Mouse (Mus musculus) forebrain, embryonic 12.5 days (tissue): ENCODE data around the gene Sytl3. TPM values are rescaled to one million over a fixed set of nuclear protein-coding genes. Genes with fewer than 3 reads are reported as not detected.

Source experiments
- ATAC-seq: fragments of 200-750 bp; cut with Nextera tagmentation; 2 replicates; pipeline ENCODE4 v1.8.0; 2017; ENCODE audit warnings: moderate TSS enrichment; ENCODE audit not compliant: low FRiP score
- H3K27ac ChIP-seq: fragments of 300-500 bp; sonication (generic); 2 replicates; pipeline ENCODE4 v1.5.1; 2016; ENCODE audit warnings: mild to moderate bottlenecking
- H3K27me3 ChIP-seq: fragments of 300-500 bp; sonication (generic); 2 replicates; pipeline ENCODE4 v1.6.1; 2016; ENCODE audit warnings: mild to moderate bottlenecking
- H3K36me3 ChIP-seq: fragments of 300-500 bp; sonication (generic); replicated peaks from 2 replicates; pipeline ENCODE4 v1.6.1; 2016; ENCODE audit warnings: mild to moderate bottlenecking
- H3K4me1 ChIP-seq: fragments of 300-500 bp; sonication (generic); 2 replicates; pipeline ENCODE4 v1.6.1; 2016
- H3K4me2 ChIP-seq: fragments of 300-500 bp; sonication (generic); 2 replicates; pipeline ENCODE4 v1.6.1; 2016; ENCODE audit warnings: mild to moderate bottlenecking, moderate library complexity
- H3K4me3 ChIP-seq: fragments of 300-500 bp; sonication (generic); replicated peaks from 2 replicates; pipeline ENCODE4 v1.5.1; 2016; ENCODE audit warnings: mild to moderate bottlenecking
- H3K9ac ChIP-seq: fragments of 300-500 bp; sonication (generic); 2 replicates; pipeline ENCODE4 v1.6.1; 2016; ENCODE audit warnings: mild to moderate bottlenecking
- H3K9me3 ChIP-seq: fragments of 300-500 bp; sonication (generic); 2 replicates; pipeline ENCODE4 v1.6.1; 2016
- WGBS: fragments of 180-500 bp; shearing (Covaris S2); methylation state at CpG from one replicate; pipeline ENCODE4 v1.1.7; 2016; 5-methylcytosine and 5-hydroxymethylcytosine counted together
- polyA plus RNA-seq: library from polyadenylated mRNA; unstranded; fragments of >200 nt; fragmentation: Nextera tagmentation; extraction: Ambion mirVana; gene quantifications from 2 replicates; pipeline ENCODE4 v1.2.1, GENCODE M21; 2016

The Sytl3 gene
- polyA plus RNA-seq, 1 experiment from 2014 or later: 0.51 TPM

- Histone ChIP-seq H3K4me2 (no peak overlapping the region), H3K4me1 (peaks cover 74% of the 10 kb centered on the region), H3K4me3 (no peak overlapping the region), H3K9ac (no peak overlapping the region), H3K27me3 (no peaks in the 10 kb centered on the region), H3K36me3 (peaks cover 66% of the 10 kb centered on the region), H3K9me3 (no peaks in the 10 kb centered on the region), H3K27ac (0 out of 2 replicates have a peak overlapping the region, but pooled peaks have one; percentile 71)
- ATAC-seq: no peak
- WGBS: 87% methylated on average over 11 of the region's 11 CpGs
Observed at GRCm38 (mm10) chr17:6743787-6744239, 84.9 kb downstream of the Sytl3 start.

- peaks cover 66% of the 10 kb centered on the region for H3K36me3 ChIP-seq
- WGBS: 61% methylated on average over 9 of the region's 9 CpGs
Observed at GRCm38 (mm10) chr17:6744366-6744765, 85.5 kb downstream of the Sytl3 start.

DNA sequence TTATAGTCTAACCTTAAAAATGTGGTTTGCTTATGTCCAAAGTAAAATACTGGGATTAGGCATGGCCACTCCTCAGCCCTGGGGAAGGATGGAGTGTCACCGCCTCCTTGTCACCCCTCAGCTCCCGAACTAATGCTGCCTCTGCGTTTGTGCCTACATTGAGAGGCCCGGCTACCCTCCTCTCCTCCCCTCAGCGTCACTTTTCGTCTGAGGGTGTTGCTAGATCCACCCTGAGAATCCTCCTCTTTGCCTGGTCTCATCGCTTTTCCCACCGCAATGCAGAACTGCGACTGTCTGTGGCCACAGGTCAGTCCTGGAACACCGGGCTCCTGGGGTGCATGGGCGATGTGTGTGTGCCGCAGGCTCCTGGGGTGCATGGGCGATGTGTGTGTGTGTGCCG lies 86.0 kb downstream of the Sytl3 start:
- H3K4me1 ChIP-seq: peaks cover 74% of the 10 kb centered on the region
- H3K27me3 ChIP-seq: no peaks in the 10 kb centered on the region
- H3K9ac ChIP-seq: no peak overlapping the region
- peaks cover 62% of the 10 kb centered on the region for H3K36me3 ChIP-seq
- H3K27ac ChIP-seq: peak overlapping the region; percentile 71
- H3K4me3 ChIP-seq: no peak overlapping the region
- WGBS: 91% methylated on average over 14 of the region's 14 CpGs
- H3K4me2 ChIP-seq: no peak overlapping the region
- ATAC-seq: no peak
- no peaks in the 10 kb centered on the region for H3K9me3 ChIP-seq

More at GRCm38 (mm10) chr17:6744366-6744765, 85.5 kb downstream of the Sytl3 start:
- peaks cover 74% of the 10 kb centered on the region for H3K4me1 ChIP-seq
- H3K27me3 ChIP-seq: no peaks in the 10 kb centered on the region
- peak overlapping the region; percentile 71; the same call in 1 of the 2 replicates for H3K27ac ChIP-seq
- no peak overlapping the region for H3K9ac ChIP-seq
- H3K4me2 ChIP-seq: no peak overlapping the region
- H3K9me3 ChIP-seq: no peaks in the 10 kb centered on the region
- no peak for ATAC-seq
- no peak overlapping the region for H3K4me3 ChIP-seq

DNA sequence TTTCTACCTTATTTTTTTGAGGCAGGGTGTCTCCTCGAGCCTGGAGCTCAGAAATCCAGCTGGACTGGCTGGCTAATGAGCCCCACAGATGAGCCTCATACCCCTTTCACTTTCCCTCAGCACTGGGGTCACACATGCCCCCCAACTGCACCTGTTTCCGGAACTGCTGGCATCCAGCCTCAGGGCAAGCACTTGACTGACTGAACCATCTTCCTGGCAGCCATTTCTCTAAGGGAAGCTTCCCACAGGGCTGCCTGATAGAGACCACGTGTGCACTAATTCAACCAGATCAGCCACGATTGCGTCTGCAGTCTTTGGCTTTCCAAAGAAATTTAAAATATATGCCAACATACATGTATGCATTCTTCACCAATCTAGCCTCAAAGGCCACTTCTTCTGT lies 86.6 kb downstream of the Sytl3 start:
- Histone ChIP-seq H3K4me3 (no peak overlapping the region), H3K27me3 (no peaks in the 10 kb centered on the region), H3K9me3 (no peaks in the 10 kb centered on the region), H3K9ac (no peak overlapping the region), H3K27ac (peak overlapping the region; percentile 71), H3K36me3 (peaks cover 65% of the 10 kb centered on the region), H3K4me2 (no peak overlapping the region), H3K4me1 (peaks cover 69% of the 10 kb centered on the region)
- ATAC-seq: no peak
- 61% methylated on average over 5 of the region's 5 CpGs for WGBS

- peaks cover 65% of the 10 kb centered on the region for H3K36me3 ChIP-seq
- no peak overlapping the region for H3K4me2 ChIP-seq
Observed at GRCm38 (mm10) chr17:6745975-6746374, 87.1 kb downstream of the Sytl3 start.

DNA sequence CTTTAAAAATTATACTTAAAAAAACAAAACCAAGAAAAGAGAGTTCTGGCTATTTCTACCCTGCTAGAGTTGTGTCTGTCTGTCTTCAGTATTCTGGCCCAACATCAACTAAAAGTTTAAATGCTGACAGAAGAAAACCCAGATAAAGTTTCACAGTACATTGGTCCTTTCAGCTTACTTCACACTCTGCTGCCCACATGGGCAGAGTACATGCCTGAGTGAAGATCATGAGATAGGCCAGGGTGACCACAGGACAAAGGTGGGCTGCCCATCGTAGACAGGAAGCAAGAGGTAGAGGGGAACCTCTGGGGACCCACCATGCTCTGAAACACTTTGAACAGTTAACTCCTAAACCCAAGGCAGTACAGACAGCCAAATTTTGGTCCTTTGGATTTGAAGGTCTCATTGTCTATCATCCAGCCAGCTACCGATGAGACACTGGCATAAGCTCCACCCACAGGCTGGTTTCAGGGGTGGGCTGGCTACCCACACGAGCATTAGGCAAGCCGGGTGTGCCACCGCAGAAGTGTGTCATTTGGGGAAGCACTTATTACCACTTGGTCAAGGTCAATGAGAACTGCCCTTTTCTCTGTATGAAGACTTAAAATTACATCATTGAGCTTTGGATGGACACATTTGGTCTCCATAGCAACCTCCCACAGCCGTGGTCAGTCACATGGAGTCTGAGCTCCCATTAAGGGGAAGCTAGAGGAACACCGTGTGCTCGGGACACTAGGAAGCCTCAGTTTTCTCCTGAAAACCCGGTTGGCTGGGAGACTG lies 87.7 kb downstream of the Sytl3 start:
- Histone ChIP-seq H3K9ac (no peak overlapping the region), H3K27me3 (no peaks in the 10 kb centered on the region), H3K4me1 (peaks cover 58% of the 10 kb centered on the region), H3K36me3 (peaks cover 65% of the 10 kb centered on the region), H3K9me3 (no peaks in the 10 kb centered on the region), H3K4me2 (no peak overlapping the region), H3K4me3 (no peak overlapping the region), H3K27ac (peak overlapping the region; percentile 71)
- ATAC-seq: no peak
- 77% methylated on average over 9 of the region's 9 CpGs for WGBS

More at GRCm38 (mm10) chr17:6745975-6746374, 87.1 kb downstream of the Sytl3 start:
- H3K27me3 ChIP-seq: no peaks in the 10 kb centered on the region
- WGBS: 30% methylated on average over 9 of the region's 9 CpGs
- ATAC-seq: peak; percentile 63; the same call in 1 of the 2 replicates
- no peak overlapping the region for H3K9ac ChIP-seq
- H3K27ac ChIP-seq: peak overlapping the region; percentile 71
- no peaks in the 10 kb centered on the region for H3K9me3 ChIP-seq
- no peak overlapping the region for H3K4me3 ChIP-seq
- peaks cover 64% of the 10 kb centered on the region for H3K4me1 ChIP-seq

DNA sequence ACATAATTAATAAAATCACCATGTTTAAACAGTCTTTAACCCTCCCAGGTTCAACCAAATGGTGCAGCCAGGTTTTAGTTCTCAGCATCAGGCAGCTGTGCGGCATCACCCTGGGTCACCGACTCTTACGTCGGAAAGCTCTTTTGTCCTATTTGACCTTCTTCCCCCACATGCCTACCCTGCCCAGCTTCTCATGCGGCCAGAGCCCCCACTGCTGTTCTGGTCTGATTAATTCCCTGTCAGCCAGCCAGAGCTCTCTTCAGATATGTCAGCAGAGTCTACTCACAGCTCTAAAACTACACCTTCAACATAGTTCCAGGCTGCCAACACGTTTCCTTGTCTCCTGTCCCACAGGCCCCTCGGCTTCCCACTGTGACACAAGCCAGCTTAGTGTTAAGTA lies 88.6 kb downstream of the Sytl3 start:
- no peak overlapping the region for H3K4me3 ChIP-seq
- peaks cover 53% of the 10 kb centered on the region for H3K4me1 ChIP-seq
- no peaks in the 10 kb centered on the region for H3K27me3 ChIP-seq
- H3K4me2 ChIP-seq: no peak overlapping the region
- no peak overlapping the region for H3K27ac ChIP-seq
- no peak for ATAC-seq
- no peak overlapping the region for H3K9ac ChIP-seq
- H3K9me3 ChIP-seq: no peaks in the 10 kb centered on the region
- peaks cover 62% of the 10 kb centered on the region for H3K36me3 ChIP-seq
- WGBS: 51% methylated on average over 7 of the region's 7 CpGs

GRCm38 (mm10) chr17:6748779-6749464 lies 90.0 kb downstream of the Sytl3 start:
- ATAC-seq: no peak
- no peaks in the 10 kb centered on the region for H3K27me3 ChIP-seq
- H3K27ac ChIP-seq: peak overlapping the region; percentile 19; the same call in 1 of the 2 replicates
- no peaks in the 10 kb centered on the region for H3K9me3 ChIP-seq
- no peak overlapping the region for H3K9ac ChIP-seq
- peaks cover 63% of the 10 kb centered on the region for H3K36me3 ChIP-seq
- no peak overlapping the region for H3K4me3 ChIP-seq
- WGBS: 93% methylated on average over 17 of the region's 17 CpGs
- H3K4me1 ChIP-seq: peaks cover 52% of the 10 kb centered on the region
- no peak overlapping the region for H3K4me2 ChIP-seq

DNA sequence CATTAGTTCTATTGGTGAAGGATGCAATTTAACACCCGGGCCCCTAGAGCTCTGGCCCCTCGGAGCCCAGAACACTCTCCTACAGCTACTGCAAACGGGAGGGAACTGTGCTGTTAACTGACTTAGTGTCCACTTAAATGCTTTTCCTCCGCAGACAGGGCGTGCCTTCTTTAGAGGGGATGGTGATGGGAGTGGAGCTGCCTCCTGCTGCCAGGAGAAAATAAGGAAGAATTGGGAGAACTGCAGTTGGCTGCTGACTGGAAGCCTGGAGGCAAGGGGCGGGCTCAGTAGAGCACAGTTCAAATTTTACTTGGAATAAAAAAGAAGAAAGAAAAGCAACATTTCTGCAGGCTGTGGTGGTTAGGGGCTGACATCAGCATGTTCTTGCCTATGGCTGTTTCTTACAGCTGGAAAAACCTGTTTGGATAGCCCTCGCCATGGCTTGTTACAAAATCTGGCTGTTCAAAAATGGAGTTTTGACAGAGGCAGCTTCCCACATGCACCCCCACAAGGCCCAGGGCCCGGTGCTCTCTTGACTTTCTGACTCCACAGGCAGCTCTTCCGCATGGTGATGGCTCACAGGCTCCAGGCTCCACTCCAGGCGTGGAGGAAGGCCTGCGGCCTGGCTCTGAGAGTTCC lies 92.4 kb downstream of the Sytl3 start:
- Histone ChIP-seq H3K9ac (no peak overlapping the region), H3K4me1 (peaks cover 28% of the 10 kb centered on the region), H3K27me3 (no peaks in the 10 kb centered on the region), H3K36me3 (peaks cover 62% of the 10 kb centered on the region), H3K4me2 (no peak overlapping the region), H3K27ac (no peak overlapping the region), H3K4me3 (no peak overlapping the region), H3K9me3 (no peaks in the 10 kb centered on the region)
- 85% methylated on average over 11 of the region's 11 CpGs for WGBS
- no peak for ATAC-seq

DNA sequence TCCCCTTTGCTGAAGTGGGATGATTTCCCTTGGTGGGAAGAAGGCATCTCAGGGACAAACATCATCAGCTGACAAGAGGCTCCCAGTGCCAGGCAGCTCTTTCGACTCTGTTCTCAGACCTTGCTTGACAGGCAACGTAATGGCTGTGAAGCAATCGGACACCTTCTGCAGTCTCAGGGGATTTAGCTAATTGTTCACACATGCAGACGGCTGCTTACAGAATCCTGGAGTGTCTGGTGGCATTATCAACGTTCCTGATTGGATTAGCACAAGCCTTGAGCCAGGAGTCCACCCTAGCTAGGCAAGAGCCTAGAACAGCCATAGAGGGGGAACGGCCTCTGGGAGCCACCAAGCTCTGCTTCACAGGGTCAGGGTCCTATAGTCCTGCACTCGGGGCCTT lies 93.5 kb downstream of the Sytl3 start:
- H3K27me3 ChIP-seq: no peaks in the 10 kb centered on the region
- no peak overlapping the region for H3K27ac ChIP-seq
- ATAC-seq: no peak
- no peaks in the 10 kb centered on the region for H3K9me3 ChIP-seq
- H3K4me3 ChIP-seq: no peak overlapping the region
- H3K9ac ChIP-seq: no peak overlapping the region
- no peak overlapping the region for H3K4me2 ChIP-seq
- peaks cover 18% of the 10 kb centered on the region for H3K4me1 ChIP-seq
- peaks cover 54% of the 10 kb centered on the region for H3K36me3 ChIP-seq
- 49% methylated on average over 7 of the region's 7 CpGs for WGBS

DNA sequence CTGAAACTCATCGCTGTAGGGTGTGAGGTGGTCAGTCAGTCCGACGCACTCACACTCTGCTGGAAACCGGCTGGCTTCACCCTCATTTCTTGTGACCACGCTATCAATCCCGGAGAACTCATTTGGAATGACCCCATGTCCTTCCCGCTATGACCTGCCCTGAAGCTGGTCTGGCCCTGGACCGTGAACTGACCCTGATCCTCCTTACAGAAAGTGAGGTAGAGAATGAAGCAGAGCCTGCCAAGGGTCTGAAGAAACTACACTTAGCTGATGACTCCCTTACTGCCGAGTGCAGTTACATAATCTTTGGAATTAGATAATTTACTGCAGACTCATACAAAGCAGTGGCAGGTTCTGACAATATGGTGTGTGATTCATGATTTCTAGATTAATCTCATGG lies 96.3 kb downstream of the Sytl3 start:
- H3K4me2 ChIP-seq: no peak overlapping the region
- no peaks in the 10 kb centered on the region for H3K9me3 ChIP-seq
- H3K4me3 ChIP-seq: no peak overlapping the region
- WGBS: 88% methylated on average over 9 of the region's 9 CpGs
- no peak overlapping the region for H3K27ac ChIP-seq
- H3K27me3 ChIP-seq: no peaks in the 10 kb centered on the region
- H3K36me3 ChIP-seq: peaks cover 45% of the 10 kb centered on the region
- no peak for ATAC-seq
- peaks cover 18% of the 10 kb centered on the region for H3K4me1 ChIP-seq
- H3K9ac ChIP-seq: no peak overlapping the region

- 92% methylated on average over 8 of the region's 8 CpGs for WGBS
- Histone ChIP-seq H3K36me3 (peaks cover 38% of the 10 kb centered on the region), H3K27ac (no peak overlapping the region), H3K4me3 (no peak overlapping the region), H3K4me1 (peaks cover 19% of the 10 kb centered on the region), H3K4me2 (no peak overlapping the region), H3K9me3 (no peaks in the 10 kb centered on the region), H3K27me3 (no peaks in the 10 kb centered on the region), H3K9ac (no peak overlapping the region)
- ATAC-seq: no peak
Observed at GRCm38 (mm10) chr17:6755873-6756272, 97.0 kb downstream of the Sytl3 start.
